Mouse (Mus musculus) hindbrain, embryonic 16.5 days (tissue): Measurements from ENCODE around the gene Nup62. TPM values are rescaled to one million over a fixed set of nuclear protein-coding genes. Genes with fewer than 3 reads are reported as not detected.
"Not testable (repeated sequence)": the region's sequence is repeated elsewhere in the genome, so short reads cannot be mapped to it uniquely, and the experiment has no call there.

Source experiments
- ATAC-seq: fragments of 200-750 bp; cut with Nextera tagmentation; 2 replicates; pipeline ENCODE4 v1.8.0; 2017; ENCODE audit warnings: moderate TSS enrichment, moderate library complexity
- H3K27ac ChIP-seq: fragments of 300-500 bp; sonication (generic); 2 replicates; pipeline ENCODE4 v1.5.1; 2014; ENCODE audit warnings: low read depth, mild to moderate bottlenecking, control low read depth, low read length, moderate library complexity
- H3K27me3 ChIP-seq: fragments of 300-500 bp; sonication (generic); replicated peaks from 2 replicates; pipeline ENCODE4 v1.6.1; 2014; ENCODE audit warnings: low read length; ENCODE audit not compliant: control insufficient read depth, insufficient read depth
- H3K36me3 ChIP-seq: fragments of 300-500 bp; sonication (generic); 2 replicates; pipeline ENCODE4 v1.6.1; 2014; ENCODE audit warnings: mild to moderate bottlenecking, low read length, moderate library complexity, mixed read lengths; ENCODE audit not compliant: control insufficient read depth, insufficient read depth
- H3K4me1 ChIP-seq: fragments of 300-500 bp; sonication (generic); 2 replicates; pipeline ENCODE4 v1.6.1; 2014; ENCODE audit warnings: low read depth, low read length; ENCODE audit not compliant: control insufficient read depth, insufficient read depth
- H3K4me2 ChIP-seq: fragments of 300-500 bp; sonication (generic); 2 replicates; pipeline ENCODE4 v1.6.1; 2014; ENCODE audit warnings: mild to moderate bottlenecking, low read length, control low read depth, moderate library complexity
- H3K4me3 ChIP-seq: fragments of 300-500 bp; sonication (generic); 2 replicates; pipeline ENCODE4 v1.5.1; 2014; ENCODE audit warnings: mild to moderate bottlenecking, low read length, control low read depth, moderate library complexity
- H3K9ac ChIP-seq: fragments of 300-500 bp; sonication (generic); 2 replicates; pipeline ENCODE4 v1.6.1; 2014; ENCODE audit warnings: low read depth, mild to moderate bottlenecking, control low read depth, low read length, moderate library complexity
- H3K9me3 ChIP-seq: fragments of 300-500 bp; sonication (generic); 2 replicates; pipeline ENCODE4 v1.6.1; 2014; ENCODE audit warnings: mild to moderate bottlenecking, low read length, moderate library complexity; ENCODE audit not compliant: control insufficient read depth
- WGBS: fragments of 180-500 bp; shearing (Covaris S2); extraction: QIAGEN DNeasy Blood & Tissue Kit; methylation state at CpG from one replicate; pipeline ENCODE4 v1.1.7; 2014; 5-methylcytosine and 5-hydroxymethylcytosine counted together
- microRNA counts: library from miRNA; unstranded; fragments of <30 nt; microRNA quantifications from one replicate; lab custom pipeline; 2016
- microRNA-seq: library from miRNA; unstranded; fragments of <30 nt; microRNA quantifications from one replicate; pipeline ENCODE4, GENCODE M21; 2017
- polyA plus RNA-seq: library from polyadenylated mRNA; unstranded; fragments of >200 nt; fragmentation: Nextera tagmentation; extraction: Ambion mirVana; gene quantifications from 2 replicates; pipeline ENCODE4 v1.2.1, GENCODE M21; 2015

The Nup62 gene
- polyA plus RNA-seq, 1 experiment from 2014 or later, result 42.5 TPM

DNA sequence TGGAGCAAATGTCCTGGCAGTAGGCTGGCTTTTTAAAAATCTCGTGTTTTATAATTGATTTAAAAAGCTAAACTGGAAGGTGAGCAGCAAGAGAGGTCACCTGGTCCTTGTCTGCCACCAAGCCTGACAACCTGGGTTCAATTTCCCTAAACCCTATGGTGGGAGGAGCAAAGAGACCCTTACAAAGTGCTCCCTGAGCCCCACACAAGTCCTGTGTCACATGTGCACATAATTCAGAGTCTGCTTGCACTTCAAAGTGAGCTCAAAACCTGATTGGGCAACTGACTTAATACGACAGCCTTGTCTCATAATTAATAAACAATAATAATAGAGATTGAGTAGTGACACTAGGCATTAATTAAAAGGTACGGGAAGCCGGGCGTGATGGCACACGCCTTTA lies 54.7 kb downstream of the Nup62 start:
- WGBS, result 77% methylated on average over 6 of the region's 6 CpGs
- no peaks in the 10 kb centered on the region for H3K9me3 ChIP-seq
- no peak overlapping the region for H3K9ac ChIP-seq
- peaks cover 35% of the 10 kb centered on the region for H3K4me1 ChIP-seq
- H3K27ac ChIP-seq, result peak overlapping the region; percentile 98; the same call in 1 of the 2 replicates
- ATAC-seq, result no peak
- H3K4me3 ChIP-seq, result no peak overlapping the region; the same call in 1 of the 2 replicates
- H3K36me3 ChIP-seq, result peaks cover under 1% of the 10 kb centered on the region
- peak overlapping the region; percentile 94 for H3K4me2 ChIP-seq
- H3K27me3 ChIP-seq, result no peaks in the 10 kb centered on the region

GRCm38 (mm10) chr7:44871181-44871580 lies 55.3 kb downstream of the Nup62 start:
- H3K9me3 ChIP-seq, result no peaks in the 10 kb centered on the region
- H3K4me1 ChIP-seq, result peaks cover 29% of the 10 kb centered on the region
- WGBS, result 25% methylated on average over 1 of the region's 1 CpGs
- no peak for ATAC-seq
- peaks cover 6% of the 10 kb centered on the region for H3K36me3 ChIP-seq
- H3K9ac ChIP-seq, result no peak overlapping the region
- no peak overlapping the region for H3K4me3 ChIP-seq
- no peak overlapping the region for H3K4me2 ChIP-seq
- H3K27ac ChIP-seq, result no peak overlapping the region
- H3K27me3 ChIP-seq, result no peaks in the 10 kb centered on the region

DNA sequence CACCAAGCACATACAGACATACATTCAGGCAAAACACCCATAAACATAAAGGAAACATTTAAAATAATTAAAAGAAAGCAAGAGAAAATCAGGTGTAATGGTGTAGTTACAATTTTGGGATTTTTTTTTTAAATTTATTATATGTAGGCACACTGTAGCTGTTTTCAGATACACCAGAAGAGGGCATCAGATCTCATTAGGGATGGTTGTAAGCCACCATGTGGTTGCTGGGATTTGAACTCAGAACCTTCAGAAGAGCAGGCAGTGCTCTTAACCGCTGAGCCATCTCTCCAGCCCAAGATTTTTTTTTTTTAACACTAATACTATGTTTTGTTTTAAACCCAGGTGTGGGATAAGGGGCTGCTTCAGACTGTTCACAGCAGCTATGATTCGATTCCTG lies 55.9 kb downstream of the Nup62 start:
- 95% methylated on average over 2 of the region's 2 CpGs for WGBS
- H3K27me3 ChIP-seq, H3K9ac ChIP-seq: not testable (repeated sequence)

GRCm38 (mm10) chr7:44877833-44878232 lies 61.9 kb downstream of the Nup62 start:
- Histone ChIP-seq H3K4me1 (no peaks in the 10 kb centered on the region), H3K27me3 (no peaks in the 10 kb centered on the region), H3K9me3 (no peaks in the 10 kb centered on the region), H3K4me2 (no peak overlapping the region), H3K27ac (no peak overlapping the region), H3K9ac (no peak overlapping the region), H3K4me3 (no peak overlapping the region), H3K36me3 (peaks cover 60% of the 10 kb centered on the region)
- WGBS, result 82% methylated on average over 14 of the region's 14 CpGs
- ATAC-seq, result no peak

More for the DNA sequence above, 55.9 kb downstream of the Nup62 start:
- H3K27ac ChIP-seq, H3K9me3 ChIP-seq, H3K36me3 ChIP-seq, ATAC-seq, H3K4me3 ChIP-seq, H3K4me2 ChIP-seq: not testable (repeated sequence)
- H3K4me1 ChIP-seq, result peaks cover 23% of the 10 kb centered on the region

MicroRNAs encoded within 50 kb of the gene (microRNA counts, 519-probe panel; counts per million panel counts)
- not detected for microRNA mmu-miR-707 (lab: Ali Mortazavi, UCI)

Small RNAs within 50 kb of the gene (microRNA-seq; reads per million reads assigned to microRNA genes)
- 0.83 reads per million for gene Mir707

Other genes starting within 250 kb of the Nup62 start
- gene Napsa, start 243.7 kb upstream of the Nup62 start, polyA plus RNA-seq, result 1.1 and 1.6 TPM in 2 replicates
- gene Kcnc3, start 225.4 kb upstream of the Nup62 start, polyA plus RNA-seq, result 6.4 and 8.5 TPM in 2 replicates
- gene Myh14, start 145.2 kb upstream of the Nup62 start, polyA plus RNA-seq, result 5.0 and 8.0 TPM in 2 replicates
- not detected in 2 replicates for gene Izumo2, start 107.3 kb upstream of the Nup62 start, polyA plus RNA-seq
- 31.2 and 34.0 TPM in 2 replicates for gene Vrk3, start 67.7 kb upstream of the Nup62 start, polyA plus RNA-seq
- 1.1 and 1.4 TPM in 2 replicates for gene Zfp473, start 65.0 kb upstream of the Nup62 start, polyA plus RNA-seq
- 0.80 and 1.7 TPM in 2 replicates for gene Il4i1, start 299 bp downstream of the Nup62 start, polyA plus RNA-seq
- 2.7 and 2.9 TPM in 2 replicates for gene Atf5, start 570 bp downstream of the Nup62 start, polyA plus RNA-seq
- gene Akt1s1, start 32.9 kb downstream of the Nup62 start, polyA plus RNA-seq, result 90.7 and 92.8 TPM in 2 replicates
- gene Tbc1d17, start 33.0 kb downstream of the Nup62 start, polyA plus RNA-seq, result 112 and 120 TPM in 2 replicates
- 30.1 and 34.0 TPM in 2 replicates for gene Pnkp, start 41.1 kb downstream of the Nup62 start, polyA plus RNA-seq
- 389 and 459 TPM in 2 replicates for gene Ptov1, start 53.7 kb downstream of the Nup62 start, polyA plus RNA-seq
- 136 and 158 TPM in 2 replicates for gene Med25, start 76.6 kb downstream of the Nup62 start, polyA plus RNA-seq
- 18.1 and 19.6 TPM in 2 replicates for gene Fuz, start 80.0 kb downstream of the Nup62 start, polyA plus RNA-seq
- gene Ap2a1, start 113.4 kb downstream of the Nup62 start, polyA plus RNA-seq, result 128 and 133 TPM in 2 replicates
- 0.15 TPM in 1 of 2 replicates, not detected in the other for gene Tsks, start 127.1 kb downstream of the Nup62 start, polyA plus RNA-seq
- gene Cpt1c, start 158.8 kb downstream of the Nup62 start, polyA plus RNA-seq, result 58.6 and 59.7 TPM in 2 replicates
- 629 and 637 TPM in 2 replicates for gene Prmt1, start 170.5 kb downstream of the Nup62 start, polyA plus RNA-seq
- 63.5 and 65.4 TPM in 2 replicates for gene Irf3, start 181.6 kb downstream of the Nup62 start, polyA plus RNA-seq
- 10.2 and 15.7 TPM in 2 replicates for gene Bcl2l12, start 182.6 kb downstream of the Nup62 start, polyA plus RNA-seq
- gene Scaf1, start 200.3 kb downstream of the Nup62 start, polyA plus RNA-seq, result 38.6 and 47.1 TPM in 2 replicates
- 13.1 and 16.7 TPM in 2 replicates for gene Rras, start 201.9 kb downstream of the Nup62 start, polyA plus RNA-seq
- gene Prr12, start 236.8 kb downstream of the Nup62 start, polyA plus RNA-seq, result 12.8 and 13.4 TPM in 2 replicates
- 68.8 and 69.0 TPM in 2 replicates for gene Nosip, start 246.3 kb downstream of the Nup62 start, polyA plus RNA-seq
- 15.7 and 16.7 TPM in 2 replicates for gene Prrg2, start 246.6 kb downstream of the Nup62 start, polyA plus RNA-seq